Mouse (Mus musculus): ENCODE data around the gene Nav2. TPM values are rescaled to one million over a fixed set of nuclear protein-coding genes. Genes with fewer than 3 reads are reported as not detected.

The Nav2 gene
- total and polyA plus RNA-seq, 3 experiments = under 0.01 TPM; not detected in 2

GRCm38 (mm10) chr7:49341919-49342529 lies 433.5 kb downstream of the Nav2 start:
- DNase-seq (ENCODE audit: extremely low read depth) = no peak
- H3K79me2 ChIP-seq (replicated peaks; ENCODE audit: control insufficient read depth, extremely low read depth, insufficient read depth, poor library complexity, severe bottlenecking) = no peaks in the 10 kb centered on the region
- H3K9ac ChIP-seq (ENCODE audit: insufficient read depth, low read depth) = no peak overlapping the region
- no peak for TF ChIP-seq USF2 (conservative IDR thresholded peaks at IDR 0.05; ENCODE audit: low read depth, low read length)
- TF ChIP-seq CHD1 (IDR thresholded peaks at IDR 0.05; ENCODE audit: low read depth, low read length) = no peak
- no peak for TF ChIP-seq SIN3A (IDR thresholded peaks at IDR 0.05; ENCODE audit: low read length)
- TF ChIP-seq CTCF (conservative IDR thresholded peaks at IDR 0.05 in 1 of 2, IDR thresholded peaks at IDR 0.05 in 1 of 2; ENCODE audit: low read depth in 2 of 2, low read length in 2 of 2) = no peak
- TF ChIP-seq JUN (IDR thresholded peaks at IDR 0.05; ENCODE audit: insufficient read depth, low read depth, low read length) = no peak
- TF ChIP-seq ZKSCAN1 (IDR thresholded peaks at IDR 0.05; ENCODE audit: borderline replicate concordance, low read depth, low read length) = no peak
- TF ChIP-seq TCF12 (IDR thresholded peaks at IDR 0.05; ENCODE audit: low read depth, low read length) = no peak
- TF ChIP-seq POLR2AphosphoS2 (IDR thresholded peaks at IDR 0.05; ENCODE audit: low read depth, low read length) = no peak
- TF ChIP-seq CHD2 (IDR thresholded peaks at IDR 0.05; ENCODE audit: low read length) = no peak
- TF ChIP-seq ZNF384 (IDR thresholded peaks at IDR 0.05; ENCODE audit: low read depth, low read length) = no peak
- TF ChIP-seq UBTF (IDR thresholded peaks at IDR 0.05; ENCODE audit: low read depth, low read length) = no peak
- no peak for TF ChIP-seq HCFC1 (IDR thresholded peaks at IDR 0.05; ENCODE audit: low read depth, low read length)
- no peak for TF ChIP-seq MYC (IDR thresholded peaks at IDR 0.05; ENCODE audit: low read depth, low read length)
- no peak for TF ChIP-seq POLR2A (IDR thresholded peaks at IDR 0.05; ENCODE audit: low read depth, low read length)
- H3K27ac ChIP-seq (ENCODE audit: insufficient read depth, low read depth) = no peak overlapping the region
- H3K9me3 ChIP-seq (replicated peaks; ENCODE audit: low read length) = no peaks in the 10 kb centered on the region
- no peaks in the 10 kb centered on the region for H3K4me1 ChIP-seq (ENCODE audit: control insufficient read depth in 1 of 2, insufficient read depth in 2 of 2)
- H3K36me3 ChIP-seq (replicated peaks in 1 of 2; ENCODE audit: control insufficient read depth in 1 of 2, insufficient read depth in 1 of 2, low read length in 1 of 2) = no peaks in the 10 kb centered on the region
- peaks cover 47% of the 10 kb centered on the region for H3K27me3 ChIP-seq (replicated peaks)
- no peak overlapping the region for H3K4me2 ChIP-seq (ENCODE audit: insufficient read depth, low read depth, poor library complexity, severe bottlenecking)
- in situ Hi-C loops (cut with MboI; ENCODE audit: low pct_ligation_motif_present, low pct_unique_long_range_greater_than_20kb, low sequenced_read_pairs) (no loop called here), dilution Hi-C loops (cut with MboI; ENCODE audit: extremely low pct_ligation_motif_present, extremely low pct_unique_long_range_greater_than_20kb, low sequenced_read_pairs) (no loop called here)
- H3K4me3 ChIP-seq (replicated peaks in 1 of 3; ENCODE audit: low read depth in 2 of 3, low read length in 2 of 3, poor library complexity in 1 of 3) = no peak overlapping the region

DNA sequence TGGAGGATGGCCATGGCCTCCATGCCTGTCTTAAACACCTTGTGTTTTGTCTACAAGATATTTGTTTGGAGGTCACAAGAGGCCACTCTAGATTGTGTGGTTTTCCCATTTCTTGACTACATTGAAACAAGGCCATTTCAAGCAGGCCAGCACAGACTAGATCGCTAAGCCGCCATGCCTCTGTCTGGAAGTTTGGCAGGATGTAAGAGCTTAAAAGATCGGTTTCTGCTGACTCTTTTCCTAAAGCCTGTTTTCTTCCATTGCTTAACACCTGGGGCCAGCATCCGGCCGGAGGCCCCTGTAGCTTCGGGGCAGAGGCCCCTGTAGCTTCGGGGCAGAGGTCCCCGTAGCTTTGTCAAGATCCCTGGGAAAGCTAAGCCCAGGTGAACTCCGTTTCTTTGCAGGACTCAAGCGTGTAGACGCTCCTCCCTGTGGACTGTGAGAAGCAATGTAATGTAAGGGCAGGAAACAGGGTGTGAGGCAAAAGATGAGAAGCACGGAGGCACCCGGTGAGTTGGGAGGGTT lies 434.1 kb downstream of the Nav2 start:
- in situ Hi-C loops (cut with MboI; ENCODE audit: low pct_ligation_motif_present, low pct_unique_long_range_greater_than_20kb, low sequenced_read_pairs) (no loop called here), dilution Hi-C loops (cut with MboI; ENCODE audit: extremely low pct_ligation_motif_present, extremely low pct_unique_long_range_greater_than_20kb, low sequenced_read_pairs) (no loop called here)
- Histone ChIP-seq H3K27me3 (replicated peaks) (peaks cover 50% of the 10 kb centered on the region), H3K36me3 (replicated peaks in 1 of 2; ENCODE audit: control insufficient read depth in 1 of 2, insufficient read depth in 1 of 2, low read length in 1 of 2) (no peaks in the 10 kb centered on the region), H3K9ac (ENCODE audit: insufficient read depth, low read depth) (no peak overlapping the region), H3K9me3 (replicated peaks; ENCODE audit: low read length) (no peaks in the 10 kb centered on the region), H3K4me2 (ENCODE audit: insufficient read depth, low read depth, poor library complexity, severe bottlenecking) (no peak overlapping the region), H3K4me3 (replicated peaks in 1 of 3; ENCODE audit: low read depth in 2 of 3, low read length in 2 of 3, poor library complexity in 1 of 3) (no peak overlapping the region), H3K4me1 (ENCODE audit: control insufficient read depth in 1 of 2, insufficient read depth in 2 of 2) (no peaks in the 10 kb centered on the region), H3K27ac (ENCODE audit: insufficient read depth, low read depth) (no peak overlapping the region), H3K79me2 (replicated peaks; ENCODE audit: control insufficient read depth, extremely low read depth, insufficient read depth, poor library complexity, severe bottlenecking) (no peaks in the 10 kb centered on the region)
- TF ChIP-seq ZKSCAN1 (IDR thresholded peaks at IDR 0.05; ENCODE audit: borderline replicate concordance, low read depth, low read length) (no peak), HCFC1 (IDR thresholded peaks at IDR 0.05; ENCODE audit: low read depth, low read length) (no peak), BHLHE40 (IDR thresholded peaks at IDR 0.05; ENCODE audit: low read depth, low read length) (no peak), NELFE (IDR thresholded peaks at IDR 0.05; ENCODE audit: low read depth, low read length) (no peak), JUN (IDR thresholded peaks at IDR 0.05; ENCODE audit: insufficient read depth, low read depth, low read length) (no peak), MXI1 (IDR thresholded peaks at IDR 0.05; ENCODE audit: low read depth, low read length) (no peak), JUND (conservative IDR thresholded peaks at IDR 0.05; ENCODE audit: low read depth, low read length) (no peak)
- no peak for DNase-seq (ENCODE audit: extremely low read depth)
